Mouse (Mus musculus) ES-E14 (cell line): ENCODE measurements at regions not wholly inside any gene's neighbourhood (a gene's known extent, or its start where the extent isn't known, plus 50 kb on each side); places are given as distances from the start of the nearest gene placed in this dataset.

Experiments
- DNase-seq: peaks from one replicate; pipeline ENCODE4 v3.0.0-alpha.2; 2013; ENCODE audit warnings: low read depth, low spot score
- H3K27ac ChIP-seq: 2 replicates; pipeline ENCODE4 v1.5.1; 2012; ENCODE audit warnings: low read depth, mild to moderate bottlenecking, low read length, moderate library complexity, mixed read lengths; ENCODE audit not compliant: poor library complexity, insufficient read depth, severe bottlenecking
- H3K36me3 ChIP-seq: 2 replicates; pipeline ENCODE4 v1.6.1; 2012; ENCODE audit warnings: mild to moderate bottlenecking, low read length, moderate library complexity, mixed read lengths; ENCODE audit not compliant: control insufficient read depth, poor library complexity, insufficient read depth, severe bottlenecking
- H3K4me1 ChIP-seq, 2 experiments: fragments of 150-350 bp in 1 of 2; sonication (generic) in 1 of 2; 2 replicates each; pipeline ENCODE4 v1.6.1; 2012; ENCODE audit warnings: low read length in 2 of 2, mild to moderate bottlenecking in 1 of 2, mixed read lengths in 1 of 2; ENCODE audit not compliant: control insufficient read depth in 2 of 2, insufficient read depth in 2 of 2, poor library complexity in 1 of 2
- H3K4me3 ChIP-seq, 2 experiments: fragments of 150-350 bp in 1 of 2; sonication (generic) in 1 of 2; 2 replicates each; pipeline ENCODE4 v1.5.1; 2012; ENCODE audit warnings: low read length in 2 of 2, low read depth in 1 of 2, mild to moderate bottlenecking in 1 of 2, mixed read lengths in 1 of 2; ENCODE audit not compliant: insufficient read depth in 1 of 2, poor library complexity in 1 of 2, severe bottlenecking in 1 of 2
- H3K9ac ChIP-seq: 2 replicates; pipeline ENCODE4 v1.6.1; 2012; ENCODE audit warnings: low read depth, mild to moderate bottlenecking, low read length, mixed read lengths; ENCODE audit not compliant: poor library complexity, insufficient read depth, severe bottlenecking
- H3K9me3 ChIP-seq: fragments of 150-350 bp; sonication (generic); 2 replicates; pipeline ENCODE4 v1.6.1; 2012; ENCODE audit warnings: low read depth, mild to moderate bottlenecking, low read length; ENCODE audit not compliant: control insufficient read depth, insufficient read depth
- CHD2 ChIP-seq: IDR thresholded peaks from 2 replicates; pipeline ENCODE4 v1.6.1; 2014; ENCODE audit warnings: mild to moderate bottlenecking, low read depth, low read length, inconsistent platforms
- HCFC1 ChIP-seq: IDR thresholded peaks from 2 replicates; pipeline ENCODE4 v1.6.1; 2012; ENCODE audit warnings: low read length, inconsistent platforms, borderline replicate concordance; ENCODE audit not compliant: insufficient read depth
- MAFK ChIP-seq: IDR thresholded peaks from 2 replicates; pipeline ENCODE4 v1.6.1; 2014; ENCODE audit warnings: mild to moderate bottlenecking, low read depth, low read length, inconsistent platforms; ENCODE audit not compliant: insufficient read depth
- ZC3H11A ChIP-seq: IDR thresholded peaks from 2 replicates; pipeline ENCODE4 v1.6.1; 2012; ENCODE audit warnings: low read depth, mild to moderate bottlenecking, inconsistent platforms, low read length, borderline replicate concordance
- ZNF384 ChIP-seq: IDR thresholded peaks from 2 replicates; pipeline ENCODE4 v1.6.1; 2012; ENCODE audit warnings: low read depth, low read length, inconsistent platforms
- in situ Hi-C, 2 experiments: fragments of 600-800 bp; cut with MboI; formaldehyde crosslinking; loops; one replicate each; pipeline ENCODE4 v1.15.1; 2025; ENCODE audit warnings: low sequenced_read_pairs in 2 of 2, inconsistent platforms in 1 of 2; ENCODE audit not compliant: unreplicated experiment in 2 of 2

GRCm38 (mm10) chr10:116717017-116717643 is 135.8 kb upstream of the Cnot2 start:
- H3K36me3 ChIP-seq: no peaks in the 10 kb centered on the region
- H3K4me1 ChIP-seq: peaks cover 0 to 10% of the 10 kb centered on the region in 2 experiments; a peak in 1 of 4 replicates
- no peak for DNase-seq
- H3K4me3 ChIP-seq: no peak overlapping the region
- in situ Hi-C loops: no loop called here
- no peaks in the 10 kb centered on the region for H3K9me3 ChIP-seq
- TF ChIP-seq ZC3H11A: no peak
- no peak for TF ChIP-seq MAFK
- no peak for TF ChIP-seq HCFC1
- TF ChIP-seq ZNF384: no peak
- H3K27ac ChIP-seq: no peak overlapping the region
- no peak overlapping the region for H3K9ac ChIP-seq

- DNase-seq: no peak
- no peak overlapping the region for H3K4me3 ChIP-seq
- H3K9ac ChIP-seq: no peak overlapping the region
- no peak overlapping the region for H3K27ac ChIP-seq
- H3K36me3 ChIP-seq: no peaks in the 10 kb centered on the region
- H3K4me1 ChIP-seq: peaks cover 0 to 10% of the 10 kb centered on the region in 2 experiments; a peak in 1 of 4 replicates
- TF ChIP-seq ZNF384 (no peak), HCFC1 (no peak), ZC3H11A (no peak), CHD2 (no peak), MAFK (no peak)
- in situ Hi-C loops: no loop called here
- H3K9me3 ChIP-seq: no peaks in the 10 kb centered on the region
Measured at GRCm38 (mm10) chr10:116713456-116713855, 132.1 kb upstream of the Cnot2 start.

- H3K27ac ChIP-seq: no peak overlapping the region
- no peaks in the 10 kb centered on the region for H3K36me3 ChIP-seq
- in situ Hi-C loops: no loop called here
- DNase-seq: no peak
- H3K4me3 ChIP-seq: no peak overlapping the region
- TF ChIP-seq ZNF384 (no peak), ZC3H11A (no peak), CHD2 (no peak), MAFK (no peak), HCFC1 (no peak)
- no peaks in the 10 kb centered on the region for H3K4me1 ChIP-seq
- H3K9ac ChIP-seq: no peak overlapping the region
- no peaks in the 10 kb centered on the region for H3K9me3 ChIP-seq
Measured at GRCm38 (mm10) chr10:116707025-116707424, 125.7 kb upstream of the Cnot2 start.

- no peak for DNase-seq
- Histone ChIP-seq H3K4me3 (no peak overlapping the region), H3K9ac (no peak overlapping the region), H3K27ac (no peak overlapping the region), H3K36me3 (no peaks in the 10 kb centered on the region), H3K9me3 (no peaks in the 10 kb centered on the region), H3K4me1 (0 out of 4 replicates have a peak, but pooled peaks cover 0 to 2% of the 10 kb centered on the region in 2 experiments)
- in situ Hi-C loops: no loop called here
- TF ChIP-seq MAFK (no peak), ZNF384 (no peak), CHD2 (no peak), ZC3H11A (no peak), HCFC1 (no peak)
Measured at GRCm38 (mm10) chr10:116701281-116701680, 120.0 kb upstream of the Cnot2 start.

- Histone ChIP-seq H3K36me3 (no peaks in the 10 kb centered on the region), H3K4me1 (peaks cover 2% of the 10 kb centered on the region in 2 experiments; a peak in 1 of 4 replicates), H3K9ac (no peak overlapping the region), H3K9me3 (no peaks in the 10 kb centered on the region), H3K27ac (no peak overlapping the region), H3K4me3 (no peak overlapping the region)
- TF ChIP-seq ZNF384: no peak
- TF ChIP-seq MAFK: no peak
- TF ChIP-seq ZC3H11A: no peak
- no peak for TF ChIP-seq CHD2
- TF ChIP-seq HCFC1: no peak
- no peak for DNase-seq
- in situ Hi-C loops: no loop called here
Measured at GRCm38 (mm10) chr10:116699711-116700110, 118.4 kb upstream of the Cnot2 start.
